Mouse (Mus musculus) liver, embryonic 14 days (tissue): ENCODE measurements around the gene Fyb2. TPM values are rescaled to one million over a fixed set of nuclear protein-coding genes. Genes with fewer than 3 reads are reported as not detected.

Experiments
- polyA plus RNA-seq: library from polyadenylated mRNA; depleted of rRNA; stranded (reverse); fragments of >200 nt; gene quantifications from 2 replicates; pipeline ENCODE4 v1.2.3, GENCODE M21; 2012; rRNA removed

The Fyb2 gene
- polyA plus RNA-seq, result 0.11 and 0.15 TPM in 2 replicates

GRCm38 (mm10) chr4:104913291-104914129 is at the start of gene Fyb2:
Gene Fyb2, plus strand, starts transcription at chr4:104913456.

GRCm38 (mm10) chr4:104876323-104876722 is 36.9 kb upstream of the Fyb2 start, which contains the start of gene C8a:
Gene C8a, minus strand, starts transcription at chr4:104876398.

Other genes with a start within 250 kb of the Fyb2 start
- 19.5 and 20.9 TPM in 2 replicates for gene C8b, start 147.1 kb upstream of the Fyb2 start, polyA plus RNA-seq
- not detected in 2 replicates for gene Gm17662, start 56.1 kb upstream of the Fyb2 start, polyA plus RNA-seq
- gene C8a, start 37.1 kb upstream of the Fyb2 start, polyA plus RNA-seq, result 12.4 and 13.2 TPM in 2 replicates
- 0.17 and 0.18 TPM in 2 replicates for gene Prkaa2, start 196.4 kb downstream of the Fyb2 start, polyA plus RNA-seq
- gene Plpp3, start 243.9 kb downstream of the Fyb2 start, polyA plus RNA-seq, result 5.3 and 5.6 TPM in 2 replicates